In the genomic region with DNA sequence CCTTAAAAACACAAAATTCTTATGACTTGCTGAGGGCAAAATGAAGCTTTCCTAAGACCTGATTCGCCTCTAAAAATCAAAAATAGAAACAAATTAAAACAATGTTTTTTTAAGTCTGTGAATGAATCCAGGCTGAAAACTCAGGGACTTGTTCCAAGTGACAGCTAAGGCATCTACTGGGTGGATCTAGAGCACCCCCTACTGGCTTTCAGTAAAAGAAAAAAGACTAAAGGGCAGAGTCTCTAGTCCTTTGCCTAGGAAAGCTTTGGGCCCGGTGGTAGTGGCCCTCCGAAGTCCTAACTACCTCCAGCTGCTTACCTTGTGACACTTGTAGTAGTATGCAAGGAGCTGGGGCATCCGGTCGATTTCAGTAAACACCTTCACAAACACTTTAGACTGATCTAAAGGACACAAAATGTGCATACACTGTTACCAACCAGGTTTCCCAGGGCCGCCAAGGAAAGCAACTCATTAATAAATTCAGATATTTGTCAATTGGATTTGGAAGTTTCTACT, we compare ENCODE assay signal across 9 mouse cellular contexts. TPM values are rescaled to one million over a fixed set of nuclear protein-coding genes. Genes with fewer than 3 reads are reported as not detected.
DNase-seq lines count a peak whose midpoint lies in the region; ATAC-seq and TF ChIP-seq lines count a peak whose summit lies in the region.
"Had no signal": no experiment of that assay in that cellular context is flagged by ENCODE, and none has a peak within 500 bp of the region (broad histone marks: within the 10 kb centered on the region; RNA-seq: fewer than 3 reads in every experiment).

No protein-coding gene starts in this region.

- no peaks in the 10 kb centered on the region for H3K9me3 ChIP-seq in forebrain, embryonic 14.5 days (replicated peaks; ENCODE audit: control insufficient read depth, low read length)
- H3K9me3 ChIP-seq in forebrain, embryonic 10.5 days: no peaks in the 10 kb centered on the region

- no peak overlapping the region for H3K9ac ChIP-seq in forebrain, embryonic 14.5 days (ENCODE audit: low read length)

- WGBS in forebrain, embryonic 14.5 days: 77% methylated on average over 6 of the region's 6 CpGs
- 75% methylated on average over 6 of the region's 6 CpGs for WGBS in forebrain, embryonic 10.5 days

- H3K36me3 ChIP-seq in forebrain, embryonic 14.5 days (ENCODE audit: control insufficient read depth, insufficient read depth, low read length): peaks cover 25% of the 10 kb centered on the region
- H3K36me3 ChIP-seq in forebrain, embryonic 10.5 days (replicated peaks): peaks cover 44% of the 10 kb centered on the region

- no peaks in the 10 kb centered on the region for H3K4me1 ChIP-seq in forebrain, embryonic 14.5 days (ENCODE audit: control insufficient read depth, insufficient read depth, low read length)
- no peaks in the 10 kb centered on the region for H3K4me1 ChIP-seq in forebrain, embryonic 10.5 days

- peak; percentile 81 for DNase-seq in forebrain, embryonic 14.5 days (ENCODE audit: low spot score)
- no peak for DNase-seq in forebrain, embryonic 10.5 days (ENCODE audit: extremely low spot score, low spot score)
- DNase-seq in right cerebral cortex, adult 18-20 months: peak; percentile 65
- no peak for DNase-seq in right cerebral cortex, postnatal 36 days (ENCODE audit: low spot score in 2 of 2)
- peak; percentile 50 for DNase-seq in embryo, embryonic 10 days (ENCODE audit: low spot score)
- peak; percentile 60 to 64 for DNase-seq in layer of hippocampus, adult 2 months (ENCODE audit: low spot score in 2 of 2)
- DNase-seq in retina, postnatal 7 days (ENCODE audit: low read depth, low spot score): peak; percentile 43
- DNase-seq in spleen, postnatal 10 days (ENCODE audit: low spot score in 2 of 2): no peak

- TF ChIP-seq CTCF in layer of hippocampus, adult 2 months (conservative IDR thresholded peaks at IDR 0.05): peak; percentile 97

- ATAC-seq in forebrain, embryonic 14.5 days: no peak

- H3K4me2 ChIP-seq in forebrain, embryonic 14.5 days (ENCODE audit: low read length): no peak overlapping the region

- no peak overlapping the region for H3K4me3 ChIP-seq in forebrain, embryonic 14.5 days (ENCODE audit: low read depth, low read length)
- H3K4me3 ChIP-seq in forebrain, embryonic 10.5 days: no peak overlapping the region
- H3K4me3 ChIP-seq in layer of hippocampus, adult 2 months: no peak overlapping the region

- no peak overlapping the region for H3K27ac ChIP-seq in forebrain, embryonic 14.5 days (ENCODE audit: low read depth, low read length)
- H3K27ac ChIP-seq in forebrain, embryonic 10.5 days: no peak overlapping the region
- no peak overlapping the region for H3K27ac ChIP-seq in layer of hippocampus, adult 2 months
- H3K27ac ChIP-seq: macrophage had no signal

- no peaks in the 10 kb centered on the region for H3K27me3 ChIP-seq in forebrain, embryonic 14.5 days (replicated peaks; ENCODE audit: control insufficient read depth, insufficient read depth, low read length)
- H3K27me3 ChIP-seq in forebrain, embryonic 10.5 days (ENCODE audit: poor library complexity, severe bottlenecking): no peaks in the 10 kb centered on the region

RNA-seq across cellular contexts. Expression of a gene that starts 17.6 kb away (rescaled TPM):
- polyA plus RNA-seq in forebrain, embryonic 14.5 days (2014; fragmentation: Nextera tagmentation; extraction: Ambion mirVana): 7.8 and 11.0 TPM in 2 replicates
- polyA plus RNA-seq in forebrain, embryonic 10.5 days (2016; fragmentation: Nextera tagmentation; extraction: Ambion mirVana): 23.3 TPM in 2 replicates
- total RNA-seq in layer of hippocampus, adult 2 months (2021): 10 to 100 TPM; 41.6 to 44.3 TPM

RNA-seq across cellular contexts. Expression of a gene that starts 57.1 kb away (rescaled TPM):
- 28.0 and 32.1 TPM in 2 replicates for polyA plus RNA-seq in forebrain, embryonic 14.5 days (2014; fragmentation: Nextera tagmentation; extraction: Ambion mirVana)
- polyA plus RNA-seq in forebrain, embryonic 10.5 days (2016; fragmentation: Nextera tagmentation; extraction: Ambion mirVana): 93.2 and 98.7 TPM in 2 replicates
- 10 to 100 TPM; 29.9 to 32.5 TPM for total RNA-seq in layer of hippocampus, adult 2 months (2021)

Comparison
In these comparisons a context has a peak if more than half of its experiments do, and no peak if none do; other contexts are left out.
1. DNase-seq: peak in forebrain, embryonic 14.5 days (single experiment), right cerebral cortex, adult 18-20 months (single experiment), embryo, embryonic 10 days (single experiment), layer of hippocampus, adult 2 months (2 of 2) and retina, postnatal 7 days (single experiment); none in forebrain, embryonic 10.5 days (single experiment), right cerebral cortex, postnatal 36 days (0 of 2) and spleen, postnatal 10 days (0 of 2).